Mouse (Mus musculus) hindbrain, embryonic 15.5 days (tissue): Measurements from ENCODE around the gene Slc7a14. TPM values are rescaled to one million over a fixed set of nuclear protein-coding genes. Genes with fewer than 3 reads are reported as not detected.
A peak's percentile ranks its signal among the peaks of the same experiment; 100 is the strongest.

ENCODE experiments used
- ATAC-seq: fragments of 200-750 bp; cut with Nextera tagmentation; 2 replicates; pipeline ENCODE4 v1.8.0; 2017; ENCODE audit warnings: low read depth, moderate number of reproducible peaks, moderate TSS enrichment; ENCODE audit not compliant: low FRiP score
- H3K27ac ChIP-seq: fragments of 300-500 bp; sonication (generic); replicated peaks from 2 replicates; pipeline ENCODE4 v1.5.1; 2015; ENCODE audit warnings: mild to moderate bottlenecking, inconsistent platforms
- H3K27me3 ChIP-seq: fragments of 300-500 bp; sonication (generic); 2 replicates; pipeline ENCODE4 v1.6.1; 2015; ENCODE audit warnings: control low read depth, inconsistent platforms
- H3K36me3 ChIP-seq: fragments of 300-500 bp; sonication (generic); 2 replicates; pipeline ENCODE4 v1.6.1; 2015; ENCODE audit warnings: control low read depth, inconsistent platforms
- H3K4me1 ChIP-seq: fragments of 300-500 bp; sonication (generic); replicated peaks from 2 replicates; pipeline ENCODE4 v1.6.1; 2015; ENCODE audit warnings: control low read depth, inconsistent platforms
- H3K4me2 ChIP-seq: fragments of 300-500 bp; sonication (generic); 2 replicates; pipeline ENCODE4 v1.6.1; 2015; ENCODE audit warnings: moderate library complexity, mild to moderate bottlenecking, inconsistent platforms
- H3K4me3 ChIP-seq: fragments of 300-500 bp; sonication (generic); 2 replicates; pipeline ENCODE4 v1.5.1; 2015; ENCODE audit warnings: mild to moderate bottlenecking, inconsistent platforms
- H3K9ac ChIP-seq: fragments of 300-500 bp; sonication (generic); 2 replicates; pipeline ENCODE4 v1.6.1; 2015; ENCODE audit warnings: inconsistent platforms
- H3K9me3 ChIP-seq: fragments of 300-500 bp; sonication (generic); 2 replicates; pipeline ENCODE4 v1.6.1; 2016; ENCODE audit warnings: control low read depth, inconsistent platforms
- WGBS: fragments of 180-500 bp; shearing (Covaris S2); methylation state at CpG from one replicate; pipeline ENCODE4 v1.1.7; 2015; 5-methylcytosine and 5-hydroxymethylcytosine counted together
- polyA plus RNA-seq: library from polyadenylated mRNA; unstranded; fragments of >200 nt; fragmentation: Nextera tagmentation; extraction: Ambion mirVana; gene quantifications from 2 replicates; pipeline ENCODE4 v1.2.1, GENCODE M21; 2015

Gene Slc7a14
- polyA plus RNA-seq, 1 experiment from 2014 or later: 6.8 TPM

DNA sequence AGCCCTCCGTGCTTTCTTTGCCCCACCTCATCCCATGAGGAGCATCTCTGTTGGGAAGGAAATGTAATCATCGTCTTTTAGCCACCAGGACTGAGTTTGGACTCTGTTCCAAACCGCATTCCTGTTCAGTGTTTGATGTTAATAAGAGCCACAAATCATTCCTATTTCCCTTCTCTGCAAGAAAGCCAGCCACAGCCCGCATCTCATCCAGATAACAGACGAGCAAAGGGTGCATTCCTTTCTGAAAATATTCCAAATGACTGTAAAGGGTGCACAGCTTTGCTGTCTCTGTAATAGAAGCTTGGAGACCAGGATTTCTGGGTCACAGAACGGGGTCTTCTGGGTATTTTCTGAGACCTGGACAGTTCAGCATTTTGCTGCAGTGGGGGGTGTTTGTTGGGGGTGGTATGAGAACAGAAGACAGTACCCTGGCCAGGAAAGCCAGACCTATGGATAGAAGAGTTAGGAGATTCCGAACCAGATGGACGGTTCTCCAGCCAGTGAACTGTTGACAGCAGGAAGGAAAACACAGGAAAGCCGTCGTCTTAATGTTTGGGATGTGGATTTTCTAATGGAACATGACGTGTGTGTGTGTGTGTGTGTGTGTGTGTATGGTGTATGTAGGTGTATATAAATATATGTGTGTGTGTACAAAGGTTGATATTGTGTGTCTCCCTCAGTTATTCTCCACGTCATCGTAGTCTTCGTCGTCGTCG, 110.9 kb downstream of the Slc7a14 start:
- Histone ChIP-seq H3K27me3 (no peaks in the 10 kb centered on the region), H3K9ac (no peak overlapping the region), H3K9me3 (no peaks in the 10 kb centered on the region), H3K4me2 (no peak overlapping the region), H3K36me3 (no peaks in the 10 kb centered on the region), H3K27ac (no peak overlapping the region), H3K4me1 (no peaks in the 10 kb centered on the region), H3K4me3 (no peak overlapping the region)
- 87% methylated on average over 17 of the region's 17 CpGs for WGBS
- ATAC-seq: no peak

DNA sequence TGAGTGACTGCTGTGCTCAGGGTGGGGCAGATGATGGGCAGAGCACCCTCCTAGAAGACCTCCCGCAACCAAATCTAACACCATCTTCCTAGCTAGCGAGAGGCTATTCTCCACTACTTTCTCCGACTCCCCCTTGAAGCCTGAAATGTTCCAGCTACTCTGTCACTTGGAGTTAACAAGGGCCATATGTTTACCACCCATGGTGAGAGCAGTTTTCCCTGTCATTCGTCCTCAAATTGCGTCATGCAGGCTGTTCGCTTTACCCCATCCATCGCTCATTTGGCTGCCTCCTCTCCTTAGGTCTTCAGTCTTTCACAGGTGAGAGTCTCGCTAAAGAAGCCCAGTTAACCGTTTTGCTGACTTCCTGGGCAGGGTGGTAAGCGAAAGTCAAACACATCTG, 118.8 kb downstream of the Slc7a14 start:
- no peak overlapping the region for H3K9ac ChIP-seq
- no peak overlapping the region for H3K27ac ChIP-seq
- WGBS: 69% methylated on average over 10 of the region's 10 CpGs
- H3K9me3 ChIP-seq: no peaks in the 10 kb centered on the region
- no peaks in the 10 kb centered on the region for H3K36me3 ChIP-seq
- no peaks in the 10 kb centered on the region for H3K27me3 ChIP-seq
- no peak for ATAC-seq
- no peak overlapping the region for H3K4me3 ChIP-seq
- peak overlapping the region; percentile 18; the same call in 1 of the 2 replicates for H3K4me2 ChIP-seq
- H3K4me1 ChIP-seq: no peaks in the 10 kb centered on the region

DNA sequence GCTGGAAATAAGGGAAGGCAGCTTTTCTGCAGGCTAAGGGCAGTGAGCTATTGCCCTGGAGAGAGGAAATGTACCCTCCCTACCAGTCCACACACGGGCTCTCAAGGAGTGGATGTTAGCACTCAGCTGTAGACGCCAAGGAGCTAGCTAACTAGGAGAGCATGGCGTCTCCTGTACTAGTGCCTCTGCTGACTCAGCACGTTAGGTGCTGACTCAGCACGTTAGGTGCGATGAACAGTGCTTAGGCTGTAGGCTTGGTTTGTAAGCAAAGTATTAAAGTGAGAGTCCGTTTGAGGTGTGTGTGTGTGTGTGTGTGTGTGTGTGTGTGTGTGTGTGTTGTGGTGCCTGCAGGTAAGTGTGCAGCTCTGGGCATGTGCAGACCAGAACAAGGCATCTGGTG, 119.8 kb downstream of the Slc7a14 start:
- Histone ChIP-seq H3K27ac (no peak overlapping the region), H3K4me3 (no peak overlapping the region), H3K4me1 (no peaks in the 10 kb centered on the region), H3K9me3 (no peaks in the 10 kb centered on the region), H3K9ac (no peak overlapping the region), H3K27me3 (no peaks in the 10 kb centered on the region), H3K36me3 (no peaks in the 10 kb centered on the region), H3K4me2 (no peak overlapping the region)
- WGBS: 85% methylated on average over 7 of the region's 7 CpGs
- no peak for ATAC-seq

DNA sequence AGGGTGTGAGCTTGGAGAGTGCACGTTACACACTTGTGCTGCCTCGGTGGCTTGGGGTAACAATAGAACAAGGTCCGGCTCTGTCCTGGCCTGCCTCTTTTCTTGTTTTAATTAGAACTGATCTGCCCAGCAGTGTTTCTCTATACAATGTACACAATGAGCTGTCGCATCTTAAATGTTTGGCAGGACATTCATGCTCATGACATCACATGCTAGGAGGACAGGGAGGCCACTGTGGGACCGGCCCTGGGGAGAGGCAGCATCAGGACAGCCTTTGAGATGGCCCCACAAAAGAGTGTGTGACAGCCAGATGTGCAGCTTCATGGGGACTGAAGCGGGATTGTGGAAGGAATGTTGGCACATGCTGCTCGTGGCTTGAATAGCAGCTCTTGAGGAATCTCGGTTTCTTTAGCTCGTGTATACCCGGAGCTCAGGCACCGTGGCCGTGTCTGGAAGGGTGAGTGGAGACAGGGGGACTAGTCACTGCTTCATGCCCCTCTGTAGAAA, 143.8 kb downstream of the Slc7a14 start:
- 0 out of 2 replicates have a peak, but pooled peaks cover 2% of the 10 kb centered on the region for H3K4me1 ChIP-seq
- peak overlapping the region; percentile 8; the same call in 1 of the 2 replicates for H3K4me2 ChIP-seq
- no peaks in the 10 kb centered on the region for H3K36me3 ChIP-seq
- WGBS: 24% methylated on average over 12 of the region's 12 CpGs
- no peaks in the 10 kb centered on the region for H3K9me3 ChIP-seq
- H3K27ac ChIP-seq: no peak overlapping the region
- H3K4me3 ChIP-seq: no peak overlapping the region
- no peaks in the 10 kb centered on the region for H3K27me3 ChIP-seq
- no peak overlapping the region for H3K9ac ChIP-seq
- ATAC-seq: peak; percentile 81

DNA sequence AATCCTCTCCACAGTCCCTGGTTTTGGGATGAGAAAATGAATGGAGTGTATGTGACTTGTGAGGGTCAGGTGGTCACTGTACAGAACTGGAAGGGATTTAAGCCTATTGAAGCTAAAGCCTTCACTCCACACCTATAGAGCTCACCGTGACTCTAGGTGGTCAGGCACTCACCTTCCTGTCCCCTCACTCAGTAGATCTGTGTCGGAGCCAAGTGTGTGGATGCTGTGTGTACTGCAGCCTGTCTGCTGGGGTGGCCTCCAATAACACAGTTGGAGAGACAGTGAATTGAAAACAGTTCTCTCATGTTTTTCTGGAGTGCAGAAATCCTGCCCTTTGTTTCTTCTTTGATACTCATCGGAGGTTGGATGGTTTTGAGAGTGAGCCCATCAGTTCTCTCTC, 144.4 kb downstream of the Slc7a14 start:
- ATAC-seq: 0 out of 2 replicates have a peak, but pooled peaks have one; percentile 6
- WGBS: 47% methylated on average over 3 of the region's 3 CpGs

DNA sequence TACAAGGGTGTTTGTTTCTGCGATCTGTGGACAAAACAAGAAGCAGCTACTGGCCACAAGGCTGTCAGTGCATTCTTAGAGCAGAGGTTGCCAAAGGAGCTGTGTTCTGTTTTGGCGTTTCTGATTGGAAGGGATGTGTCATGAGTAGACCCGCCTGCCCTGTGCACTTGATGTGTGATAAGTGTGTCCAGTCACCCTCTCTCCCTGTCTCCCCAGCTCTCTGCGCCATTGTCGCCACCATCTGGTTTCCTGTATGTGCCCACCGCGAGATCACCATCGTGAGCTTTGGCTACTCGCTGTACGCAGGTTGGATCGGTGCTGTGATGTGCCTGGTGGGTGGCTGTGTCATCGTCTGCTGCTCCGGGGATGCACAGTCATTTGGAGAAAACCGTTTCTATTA, 147.3 kb downstream of the Slc7a14 start:
- WGBS: 98% methylated on average over 14 of the region's 14 CpGs
- H3K4me1 ChIP-seq: 0 out of 2 replicates have a peak, but pooled peaks cover 2% of the 10 kb centered on the region
- no peak for ATAC-seq

More for the DNA sequence above, 144.4 kb downstream of the Slc7a14 start:
- no peak overlapping the region; the same call in 1 of the 2 replicates for H3K4me2 ChIP-seq
- 0 out of 2 replicates have a peak, but pooled peaks cover 2% of the 10 kb centered on the region for H3K4me1 ChIP-seq
- no peaks in the 10 kb centered on the region for H3K27me3 ChIP-seq
- H3K9me3 ChIP-seq: no peaks in the 10 kb centered on the region
- no peak overlapping the region for H3K4me3 ChIP-seq
- H3K36me3 ChIP-seq: no peaks in the 10 kb centered on the region
- H3K9ac ChIP-seq: no peak overlapping the region
- H3K27ac ChIP-seq: no peak overlapping the region

DNA sequence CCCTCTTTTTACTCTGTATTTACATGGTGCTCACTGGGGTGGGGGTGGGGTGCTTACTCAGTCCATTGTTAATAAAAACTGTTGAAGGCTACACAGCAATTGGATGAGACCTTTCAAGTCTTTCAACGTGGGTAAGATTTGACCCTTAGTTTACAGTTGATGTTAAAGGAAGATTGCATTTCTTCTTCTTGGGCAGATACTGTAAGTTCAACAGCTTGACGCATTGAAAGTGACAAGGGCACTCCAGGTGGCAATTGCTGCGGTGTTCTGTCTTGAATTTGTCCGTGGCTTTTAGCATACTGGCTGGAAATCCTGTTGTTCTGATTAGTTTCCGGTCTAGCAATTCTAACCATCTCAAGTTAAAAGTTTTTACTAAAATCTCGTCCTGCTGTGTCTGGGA, 148.8 kb downstream of the Slc7a14 start:
- H3K4me2 ChIP-seq: no peak overlapping the region
- no peaks in the 10 kb centered on the region for H3K9me3 ChIP-seq
- no peak overlapping the region for H3K4me3 ChIP-seq
- 26% methylated on average over 6 of the region's 6 CpGs for WGBS
- no peaks in the 10 kb centered on the region for H3K27me3 ChIP-seq
- no peak overlapping the region for H3K9ac ChIP-seq
- H3K27ac ChIP-seq: no peak overlapping the region
- H3K36me3 ChIP-seq: no peaks in the 10 kb centered on the region
- ATAC-seq: no peak
- H3K4me1 ChIP-seq: 0 out of 2 replicates have a peak, but pooled peaks cover under 1% of the 10 kb centered on the region

More for the DNA sequence above, 147.3 kb downstream of the Slc7a14 start:
- no peaks in the 10 kb centered on the region for H3K36me3 ChIP-seq
- no peak overlapping the region for H3K9ac ChIP-seq
- no peaks in the 10 kb centered on the region for H3K9me3 ChIP-seq
- no peaks in the 10 kb centered on the region for H3K27me3 ChIP-seq
- H3K4me2 ChIP-seq: no peak overlapping the region
- H3K4me3 ChIP-seq: no peak overlapping the region
- H3K27ac ChIP-seq: no peak overlapping the region

DNA sequence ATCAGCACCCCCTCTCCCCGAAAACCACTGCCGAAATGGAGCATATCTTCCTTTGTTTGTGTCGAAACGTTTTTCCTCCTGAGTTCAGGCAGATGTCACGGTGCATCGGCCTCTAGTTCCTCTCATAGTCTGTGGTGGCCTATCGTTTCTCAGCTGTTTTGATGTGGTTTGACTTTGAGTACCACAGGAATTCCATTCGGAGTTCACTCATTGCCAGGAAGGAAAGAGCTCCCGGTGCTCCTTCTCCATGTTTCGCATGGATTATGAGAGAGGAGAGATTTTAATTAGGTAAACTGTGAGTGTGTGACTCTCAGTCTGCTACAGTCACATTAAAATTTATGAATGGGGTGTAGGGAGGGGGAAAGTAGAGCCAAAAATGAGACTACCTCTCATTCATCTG, 150.1 kb downstream of the Slc7a14 start:
- 79% methylated on average over 10 of the region's 10 CpGs for WGBS
- Histone ChIP-seq H3K4me3 (no peak overlapping the region), H3K4me2 (no peak overlapping the region), H3K27ac (no peak overlapping the region), H3K4me1 (no peaks in the 10 kb centered on the region), H3K9ac (no peak overlapping the region), H3K27me3 (no peaks in the 10 kb centered on the region), H3K9me3 (no peaks in the 10 kb centered on the region), H3K36me3 (no peaks in the 10 kb centered on the region)
- ATAC-seq: no peak

DNA sequence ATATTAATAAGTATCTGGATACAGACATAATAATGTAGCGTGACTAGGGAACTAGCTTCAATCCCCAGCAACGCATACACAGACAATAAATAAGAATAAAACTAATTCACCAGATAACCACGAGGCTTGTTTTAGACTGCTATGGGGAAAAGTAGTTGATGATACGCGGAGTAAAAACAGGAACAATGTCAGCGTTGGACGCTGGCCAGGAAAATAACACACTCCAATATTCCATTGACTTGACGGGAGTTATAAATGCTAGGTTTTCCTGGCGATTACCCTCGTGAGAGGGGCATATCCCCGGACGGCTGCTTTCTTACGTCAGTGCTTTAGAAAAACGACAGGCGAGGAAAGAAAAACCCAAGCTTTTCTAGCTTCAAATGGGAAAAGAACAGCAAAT, 152.4 kb downstream of the Slc7a14 start:
- ATAC-seq: no peak
- WGBS: 67% methylated on average over 15 of the region's 15 CpGs
- Histone ChIP-seq H3K4me2 (no peak overlapping the region), H3K27ac (no peak overlapping the region), H3K36me3 (no peaks in the 10 kb centered on the region), H3K4me1 (no peaks in the 10 kb centered on the region), H3K4me3 (no peak overlapping the region), H3K27me3 (no peaks in the 10 kb centered on the region), H3K9ac (no peak overlapping the region), H3K9me3 (no peaks in the 10 kb centered on the region)

DNA sequence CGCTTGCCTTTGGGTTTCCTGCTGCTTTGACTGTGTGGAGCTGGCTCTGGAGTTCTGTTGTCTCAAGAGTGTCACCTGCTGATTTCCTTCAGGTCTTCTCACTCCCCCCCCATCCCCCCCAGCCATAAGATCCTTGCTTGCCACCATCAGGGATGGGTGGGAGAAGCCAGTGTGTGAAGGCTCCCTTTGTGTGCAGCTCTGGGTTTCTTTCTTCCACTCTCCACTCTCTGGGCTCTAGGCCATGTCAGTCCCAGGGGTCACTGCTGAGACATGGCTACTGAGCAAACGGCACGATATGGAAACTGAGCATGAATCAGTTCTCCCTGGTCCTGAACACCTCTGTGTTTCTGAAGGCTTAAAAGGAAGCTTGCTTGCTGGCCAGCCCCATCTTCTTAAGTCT, 154.1 kb downstream of the Slc7a14 start:
- Histone ChIP-seq H3K27ac (no peak overlapping the region), H3K4me2 (no peak overlapping the region), H3K27me3 (no peaks in the 10 kb centered on the region), H3K9ac (no peak overlapping the region), H3K36me3 (no peaks in the 10 kb centered on the region), H3K4me1 (no peaks in the 10 kb centered on the region), H3K9me3 (no peaks in the 10 kb centered on the region), H3K4me3 (no peak overlapping the region)
- WGBS: 38% methylated on average over 3 of the region's 3 CpGs
- ATAC-seq: 0 out of 2 replicates have a peak, but pooled peaks have one; percentile 31
